Mouse (Mus musculus): ENCODE measurements around the gene Nudt1. TPM values are rescaled to one million over a fixed set of nuclear protein-coding genes. Genes with fewer than 3 reads are reported as not detected.
"Not testable (repeated sequence)": the region's sequence is repeated elsewhere in the genome, so short reads cannot be mapped to it uniquely, and the experiment has no call there.

Gene Nudt1
- total RNA-seq, 2 experiments from 2014 or later, result 4.8 to 6.4 TPM

- DNase-seq (ENCODE audit: low spot score), result no peak
These were observed 18.4 kb downstream of the Nudt1 start for GRCm38 (mm10) chr5:140339836-140340235.

- no peak for DNase-seq (ENCODE audit: low spot score)
These were observed 21.4 kb downstream of the Nudt1 start for GRCm38 (mm10) chr5:140342880-140343279.

- DNase-seq (ENCODE audit: low spot score), result no peak
These were observed 23.8 kb downstream of the Nudt1 start for GRCm38 (mm10) chr5:140345244-140345643.

- no peak for DNase-seq (ENCODE audit: low spot score)
These were observed 24.6 kb downstream of the Nudt1 start for GRCm38 (mm10) chr5:140346050-140346449.

GRCm38 (mm10) chr5:140349882-140350281 is 28.4 kb downstream of the Nudt1 start:
- no peak for DNase-seq (ENCODE audit: low spot score)

GRCm38 (mm10) chr5:140350731-140351497 is 29.5 kb downstream of the Nudt1 start:
- no peak for DNase-seq (ENCODE audit: low spot score)

- no peak for DNase-seq (ENCODE audit: low spot score)
These were observed 30.9 kb downstream of the Nudt1 start for GRCm38 (mm10) chr5:140352352-140352751.

GRCm38 (mm10) chr5:140355934-140356333 is 34.5 kb downstream of the Nudt1 start:
- DNase-seq (ENCODE audit: low spot score), result no peak

- no peak for DNase-seq (ENCODE audit: low spot score)
These were observed 36.0 kb downstream of the Nudt1 start for GRCm38 (mm10) chr5:140357466-140357865.

- DNase-seq (ENCODE audit: low spot score), result no peak
These were observed 38.6 kb downstream of the Nudt1 start for GRCm38 (mm10) chr5:140359930-140360674.

GRCm38 (mm10) chr5:140364415-140364814 is 43.0 kb downstream of the Nudt1 start:
- no peak for DNase-seq (ENCODE audit: low spot score)

GRCm38 (mm10) chr5:140368126-140368525 is 46.7 kb downstream of the Nudt1 start:
- not testable (repeated sequence) for DNase-seq (ENCODE audit: low spot score)

- no peak for DNase-seq (ENCODE audit: low spot score)
These were observed 47.5 kb downstream of the Nudt1 start for GRCm38 (mm10) chr5:140368926-140369325.

- DNase-seq (ENCODE audit: low spot score), result no peak
These were observed 48.0 kb downstream of the Nudt1 start for GRCm38 (mm10) chr5:140369466-140369865.

GRCm38 (mm10) chr5:140370446-140371254 is 49.2 kb downstream of the Nudt1 start:
- DNase-seq (ENCODE audit: low spot score), result no peak

- DNase-seq (ENCODE audit: low spot score), result no peak
These were observed 50.2 kb downstream of the Nudt1 start for GRCm38 (mm10) chr5:140371671-140372070.

- DNase-seq (ENCODE audit: low spot score), result no peak
These were observed 52.3 kb downstream of the Nudt1 start for GRCm38 (mm10) chr5:140373711-140374110.

GRCm38 (mm10) chr5:140374226-140374625 is 52.8 kb downstream of the Nudt1 start:
- no peak for DNase-seq (ENCODE audit: low spot score)

- no peak for DNase-seq (ENCODE audit: low spot score)
These were observed 53.9 kb downstream of the Nudt1 start for GRCm38 (mm10) chr5:140375249-140375829.

- DNase-seq (ENCODE audit: low spot score), result peak; percentile 20
These were observed 56.8 kb downstream of the Nudt1 start for GRCm38 (mm10) chr5:140378121-140378853.

GRCm38 (mm10) chr5:140379299-140379698 is 57.8 kb downstream of the Nudt1 start:
- no peak for DNase-seq (ENCODE audit: low spot score)

All from gastrocnemius, adult 18-20 months (tissue).